Mouse (Mus musculus): ENCODE data around the gene Ppie.

DNA sequence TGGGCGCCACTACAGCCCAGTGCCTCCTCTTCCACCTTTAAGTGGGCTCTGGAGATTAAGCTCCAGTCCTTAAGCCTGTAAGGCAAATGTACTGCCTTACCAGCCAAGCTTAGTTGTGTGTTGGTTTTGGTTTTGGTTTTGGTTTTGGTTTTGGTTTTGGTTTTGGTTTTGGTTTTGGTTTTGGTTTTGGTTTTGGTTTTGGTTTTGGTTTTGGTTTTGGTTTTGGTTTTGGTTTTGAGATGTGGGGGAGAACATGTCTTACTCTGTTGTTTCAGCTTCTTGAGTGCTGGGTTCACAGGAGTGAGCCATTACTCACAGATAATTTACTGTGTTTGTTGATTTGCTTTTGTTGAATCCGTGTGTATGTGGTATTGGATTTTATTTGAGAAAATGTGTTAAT, 54.5 kb downstream of the Ppie start:
- no peak for TF ChIP-seq POLR2A (IDR thresholded peaks at IDR 0.05; ENCODE audit: insufficient read depth, low read depth, low read length)
- TF ChIP-seq CTCF (IDR thresholded peaks at IDR 0.05; ENCODE audit: insufficient read depth, low read depth, low read length): no peak

Data from olfactory bulb, adult 2 months (tissue).